Mouse (Mus musculus) MEL (cell line): ENCODE data around the gene Sdc3. TPM values are rescaled to one million over a fixed set of nuclear protein-coding genes. Genes with fewer than 3 reads are reported as not detected.

ENCODE experiments used
- DNase-seq: peaks from one replicate; pipeline ENCODE4 v3.0.0; 2011; ENCODE audit warnings: low read depth, low spot score
- H3K27ac ChIP-seq: 2 replicates; pipeline ENCODE4 v1.5.1; 2012; ENCODE audit warnings: low read depth, mild to moderate bottlenecking, control low read depth, low read length, moderate library complexity; ENCODE audit not compliant: control insufficient read depth
- H3K27me3 ChIP-seq, 2 experiments: fragments of 150-350 bp in 1 of 2; sonication (generic) in 1 of 2; 2 replicates each; pipeline ENCODE4 v1.6.1; 2012; ENCODE audit warnings: low read length in 2 of 2, mild to moderate bottlenecking in 2 of 2, improper control_type of control experiment in 1 of 2, moderate library complexity in 1 of 2; ENCODE audit not compliant: insufficient read depth in 2 of 2, control insufficient read depth in 1 of 2
- H3K36me3 ChIP-seq, 2 experiments: 2 replicates each; pipeline ENCODE4 v1.6.1; 2012 to 2014; ENCODE audit warnings: low read length in 2 of 2, improper control_type of control experiment in 1 of 2, inconsistent platforms in 1 of 2, mild to moderate bottlenecking in 1 of 2; ENCODE audit not compliant: insufficient read depth in 2 of 2, control insufficient read depth in 1 of 2
- H3K4me1 ChIP-seq, 2 experiments: fragments of 150-350 bp in 1 of 2; sonication (generic) in 1 of 2; 2 replicates each; pipeline ENCODE4 v1.6.1; 2012; ENCODE audit warnings: low read length in 2 of 2, improper control_type of control experiment in 1 of 2, mild to moderate bottlenecking in 1 of 2; ENCODE audit not compliant: insufficient read depth in 2 of 2, control insufficient read depth in 1 of 2
- H3K4me3 ChIP-seq, 2 experiments: fragments of 150-350 bp in 1 of 2; sonication (generic) in 1 of 2; 2 replicates each; pipeline ENCODE4 v1.5.1; 2012; ENCODE audit warnings: low read depth in 2 of 2, low read length in 2 of 2, mild to moderate bottlenecking in 2 of 2, moderate library complexity in 2 of 2, control low read depth in 1 of 2, improper control_type of control experiment in 1 of 2; ENCODE audit not compliant: control insufficient read depth in 1 of 2, insufficient read depth in 1 of 2
- H3K79me2 ChIP-seq: 2 replicates; pipeline ENCODE4 v1.6.1; 2012; ENCODE audit warnings: mild to moderate bottlenecking, low read length, moderate library complexity; ENCODE audit not compliant: control insufficient read depth, poor library complexity, insufficient read depth
- H3K9ac ChIP-seq: 2 replicates; pipeline ENCODE4 v1.6.1; 2012; ENCODE audit warnings: low read depth, mild to moderate bottlenecking, control low read depth, low read length, moderate library complexity; ENCODE audit not compliant: control insufficient read depth, poor library complexity, severe bottlenecking
- H3K9me3 ChIP-seq: fragments of 150-350 bp; sonication (generic); replicated peaks from 2 replicates; pipeline ENCODE4 v1.6.1; 2012; ENCODE audit warnings: mild to moderate bottlenecking, low read length, improper control_type of control experiment, moderate library complexity; ENCODE audit not compliant: insufficient read depth
- BHLHE40 ChIP-seq: IDR thresholded peaks from 2 replicates; pipeline ENCODE4 v1.6.1; 2012; ENCODE audit warnings: low read depth, mild to moderate bottlenecking, inconsistent platforms, low read length, improper control_type of control experiment, borderline replicate concordance
- ETS1 ChIP-seq: IDR thresholded peaks from 2 replicates; pipeline ENCODE4 v1.6.1; 2012; ENCODE audit warnings: low read depth, mild to moderate bottlenecking, inconsistent platforms, low read length, improper control_type of control experiment, moderate library complexity
- GATA1 ChIP-seq: IDR thresholded peaks from 2 replicates; pipeline ENCODE4 v1.6.1; 2011; ENCODE audit warnings: low read depth, low read length, improper control_type of control experiment
- JUND ChIP-seq: IDR thresholded peaks from 2 replicates; pipeline ENCODE4 v1.6.1; 2011; ENCODE audit warnings: low read depth, mild to moderate bottlenecking, improper control_type of control experiment, low read length
- KAT2A ChIP-seq: conservative IDR thresholded peaks from 2 replicates; pipeline ENCODE4 v1.6.1; 2012; ENCODE audit warnings: low read depth, low read length, improper control_type of control experiment, inconsistent platforms
- MAFK ChIP-seq: IDR thresholded peaks from 2 replicates; pipeline ENCODE4 v1.6.1; 2011; ENCODE audit warnings: low read depth, mild to moderate bottlenecking, low read length, improper control_type of control experiment, borderline replicate concordance
- MAX ChIP-seq: IDR thresholded peaks from 2 replicates; pipeline ENCODE4 v1.6.1; 2011; ENCODE audit warnings: low read length, improper control_type of control experiment
- MYB ChIP-seq: IDR thresholded peaks from 2 replicates; pipeline ENCODE4 v1.6.1; 2011; ENCODE audit warnings: mild to moderate bottlenecking, low read depth, low read length, improper control_type of control experiment
- RAD21 ChIP-seq: IDR thresholded peaks from 2 replicates; pipeline ENCODE4 v1.6.1; 2011; ENCODE audit warnings: mild to moderate bottlenecking, low read depth, low read length, improper control_type of control experiment
- RCOR1 ChIP-seq: IDR thresholded peaks from 2 replicates; pipeline ENCODE4 v1.6.1; 2012; ENCODE audit warnings: low read depth, mild to moderate bottlenecking, inconsistent platforms, low read length, improper control_type of control experiment
- SMC3 ChIP-seq: IDR thresholded peaks from 2 replicates; pipeline ENCODE4 v1.6.1; 2011; ENCODE audit warnings: low read depth, low read length, improper control_type of control experiment
- TCF12 ChIP-seq: IDR thresholded peaks from 2 replicates; pipeline ENCODE4 v1.6.1; 2014; ENCODE audit warnings: low read depth, mild to moderate bottlenecking, inconsistent platforms, low read length, improper control_type of control experiment, moderate library complexity
- UBTF ChIP-seq: IDR thresholded peaks from 2 replicates; pipeline ENCODE4 v1.6.1; 2012; ENCODE audit warnings: low read depth, mild to moderate bottlenecking, inconsistent platforms, low read length, improper control_type of control experiment, moderate library complexity, borderline replicate concordance; ENCODE audit not compliant: insufficient read depth
- USF1 ChIP-seq: IDR thresholded peaks from 2 replicates; pipeline ENCODE4 v1.6.1; 2014; ENCODE audit warnings: low read depth, mild to moderate bottlenecking, inconsistent platforms, low read length, improper control_type of control experiment, moderate library complexity
- USF2 ChIP-seq, 2 experiments: IDR thresholded peaks; 2 replicates each; pipeline ENCODE4 v1.6.1; 2011 to 2012; ENCODE audit warnings: improper control_type of control experiment in 2 of 2, low read length in 2 of 2, borderline replicate concordance in 1 of 2, inconsistent platforms in 1 of 2, low read depth in 1 of 2, mild to moderate bottlenecking in 1 of 2; ENCODE audit not compliant: insufficient read depth in 1 of 2
- ZC3H11A ChIP-seq: IDR thresholded peaks from 2 replicates; pipeline ENCODE4 v1.6.1; 2012; ENCODE audit warnings: low read depth, mild to moderate bottlenecking, inconsistent platforms, low read length, improper control_type of control experiment
- ZKSCAN1 ChIP-seq: IDR thresholded peaks from 2 replicates; pipeline ENCODE4 v1.6.1; 2012; ENCODE audit warnings: low read depth, mild to moderate bottlenecking, inconsistent platforms, low read length, improper control_type of control experiment, moderate library complexity
- ZNF384 ChIP-seq: IDR thresholded peaks from 2 replicates; pipeline ENCODE4 v1.6.1; 2012; ENCODE audit warnings: low read depth, mild to moderate bottlenecking, inconsistent platforms, low read length, improper control_type of control experiment
- polyA plus RNA-seq, 2 experiments: library from polyadenylated mRNA; stranded (reverse) in 1 of 2; unstranded in 1 of 2; fragments of >175 nt in 1 of 2; fragments of >200 nt in 1 of 2; gene quantifications; 2 replicates each; pipeline versions ENCODE4 v1.2.1 to v1.2.4; 2012; ENCODE audit warnings: low replicate concordance in 2 of 2, low read depth in 1 of 2; ENCODE audit not compliant: insufficient read length in 2 of 2, insufficient read depth in 1 of 2, missing spikeins in 1 of 2
- total RNA-seq: library from RNA; depleted of rRNA; stranded (reverse); fragments of 300-350 nt; gene quantifications from 2 replicates; pipeline ENCODE4 v1.2.3, GENCODE M21; 2012; rRNA removed

Gene Sdc3
- 0.46 and 0.62 TPM in 2 replicates for total RNA-seq
- 1 to 10 TPM in 1 of 2 experiments, not detected in 1; 6.7 TPM for polyA plus RNA-seq

DNA sequence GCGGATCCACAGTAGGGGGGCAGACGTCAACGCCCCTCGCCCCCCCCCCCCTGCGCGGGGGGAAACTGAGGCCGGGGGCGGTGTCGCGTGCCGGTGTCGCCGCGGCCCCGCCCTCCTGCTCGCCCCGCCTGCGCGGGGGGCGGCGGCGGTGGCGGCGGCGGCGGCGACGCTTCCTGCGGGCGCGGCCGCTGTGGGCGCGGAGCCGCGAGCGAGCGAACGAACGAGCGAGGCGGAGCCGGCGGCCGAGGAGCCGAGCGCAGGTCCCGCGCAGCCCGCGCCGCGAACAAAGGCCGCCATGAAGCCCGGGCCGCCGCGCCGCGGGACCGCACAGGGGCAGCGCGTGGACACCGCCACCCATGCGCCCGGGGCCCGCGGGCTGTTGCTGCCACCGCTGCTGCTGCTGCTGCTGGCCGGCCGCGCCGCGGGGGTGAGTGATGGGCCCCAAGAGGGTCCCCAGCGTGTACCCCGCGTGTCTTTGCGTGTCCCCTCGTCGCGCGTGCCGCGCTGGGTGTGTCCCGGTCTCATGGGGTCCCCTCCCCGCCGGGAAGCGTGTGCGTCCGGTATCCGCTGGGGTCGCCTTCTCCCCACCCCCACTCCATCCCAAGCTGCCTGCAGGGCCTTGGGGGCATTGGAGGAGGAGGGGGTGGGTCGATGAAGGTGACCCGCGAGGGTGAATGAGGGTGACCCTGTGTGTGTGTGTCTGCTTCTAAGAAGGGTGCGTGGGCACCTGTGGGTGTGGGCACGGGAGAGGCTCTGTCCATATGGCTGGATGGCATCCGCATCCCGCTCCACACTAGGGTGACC is at the start of gene Sdc3:
Gene Sdc3 (plus strand): TSS at position 162 of the 804 bp plus-strand sequence.
- no peak within 1 kb of the TSS for H3K27ac ChIP-seq
- H3K9ac ChIP-seq: peak within 1 kb of the TSS; percentile 56
- TF ChIP-seq ZC3H11A: no peak
- peak; percentile 30; the same call in 1 of the 2 replicates for TF ChIP-seq BHLHE40
- no peak for TF ChIP-seq ZKSCAN1
- no peak for TF ChIP-seq MYB
- TF ChIP-seq KAT2A: no peak
- peak; percentile 22 for DNase-seq
- peak within 1 kb of the TSS; percentile 38 to 61 for H3K4me3 ChIP-seq
- H3K79me2 ChIP-seq: no peaks in the 10 kb centered on the region
- no peaks in the 10 kb centered on the region for H3K4me1 ChIP-seq
- no peaks in the 10 kb centered on the region for H3K9me3 ChIP-seq
- H3K36me3 ChIP-seq: no peaks in the 10 kb centered on the region
- H3K27me3 ChIP-seq: peaks cover 0 to 6% of the 10 kb centered on the region in 2 experiments; a peak in 2 of 4 replicates

DNA sequence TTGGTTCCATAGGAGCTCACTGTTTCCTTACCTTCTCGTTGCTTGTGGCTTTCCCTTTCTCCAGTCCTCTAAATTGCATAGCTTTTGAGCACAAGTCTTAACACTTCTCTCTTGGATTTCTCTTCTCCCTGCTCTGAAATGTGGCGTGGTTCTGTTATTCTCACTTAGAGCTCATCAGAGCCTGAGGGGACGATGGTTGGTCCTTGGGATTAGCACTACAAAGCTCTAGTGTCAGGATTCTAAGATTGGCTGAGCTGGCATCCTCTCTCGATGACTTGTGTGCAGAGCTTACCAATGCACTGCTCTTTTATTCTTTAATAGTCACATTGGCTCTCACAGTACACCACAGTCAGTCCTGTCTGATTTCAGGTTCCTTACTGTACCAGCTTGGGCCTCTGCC is 48.3 kb upstream of the Sdc3 start:
- H3K9ac ChIP-seq: no peak overlapping the region
- no peaks in the 10 kb centered on the region for H3K4me1 ChIP-seq
- H3K36me3 ChIP-seq: peaks cover 0 to 69% of the 10 kb centered on the region in 2 experiments; a peak in 2 of 4 replicates
- no peak overlapping the region for H3K4me3 ChIP-seq
- H3K27me3 ChIP-seq: no peaks in the 10 kb centered on the region
- H3K79me2 ChIP-seq: peaks cover 5% of the 10 kb centered on the region; the same call in 1 of the 2 replicates
- TF ChIP-seq USF2 (IDR thresholded peaks at IDR 0.05; ENCODE audit: borderline replicate concordance in 1 of 2, insufficient read depth in 1 of 2, low read depth in 1 of 2, low read length in 2 of 2) (no peak), ZC3H11A (no peak)
- no peak overlapping the region for H3K27ac ChIP-seq
- DNase-seq: no peak
- H3K9me3 ChIP-seq: no peaks in the 10 kb centered on the region

DNA sequence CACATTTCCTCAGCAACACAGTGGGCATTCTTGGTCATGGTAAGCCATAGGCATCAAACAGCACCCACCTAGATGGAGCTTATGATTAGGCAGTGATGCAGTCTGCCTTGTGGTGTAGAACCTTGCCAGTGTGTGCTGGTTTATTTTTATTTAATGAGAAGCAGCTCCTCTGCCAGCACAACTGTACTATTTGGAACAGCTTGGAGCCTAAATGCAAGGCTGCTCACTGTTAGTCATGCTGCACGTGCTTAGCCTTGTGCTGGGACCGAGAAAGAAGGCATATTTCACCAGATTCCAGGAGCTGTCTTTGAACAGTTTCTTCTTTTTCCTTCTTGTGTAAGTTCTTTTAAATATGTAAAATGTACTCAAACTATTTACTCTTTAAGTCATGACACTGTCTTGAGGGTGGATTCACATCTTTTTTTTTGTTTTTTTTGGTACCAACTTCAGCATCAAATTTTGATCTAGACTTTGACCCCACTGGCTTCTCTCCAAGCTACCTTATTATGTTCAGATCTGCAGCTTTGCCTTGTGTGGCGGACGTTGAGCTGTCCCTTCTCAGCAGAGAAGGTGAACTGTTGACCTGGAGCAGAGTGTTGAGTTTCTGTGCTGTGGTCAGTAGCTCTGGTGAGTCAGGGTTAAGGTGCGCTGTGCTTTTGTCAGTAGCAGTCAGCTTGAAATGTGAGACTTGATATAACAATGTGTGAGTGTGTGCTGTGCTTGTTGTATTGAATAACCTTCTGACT is 46.6 kb upstream of the Sdc3 start:
- no peak for TF ChIP-seq ZNF384
- TF ChIP-seq KAT2A: no peak
- TF ChIP-seq USF2 (IDR thresholded peaks at IDR 0.05; ENCODE audit: borderline replicate concordance in 1 of 2, insufficient read depth in 1 of 2, low read depth in 1 of 2, low read length in 2 of 2): no peak
- TF ChIP-seq ETS1: no peak
- TF ChIP-seq MYB: no peak
- no peak for TF ChIP-seq MAX
- TF ChIP-seq USF1: no peak
- no peak for TF ChIP-seq RCOR1
- TF ChIP-seq UBTF: no peak
- no peak for TF ChIP-seq MAFK
- no peak for TF ChIP-seq TCF12
- TF ChIP-seq GATA1: no peak
- TF ChIP-seq JUND: no peak
- TF ChIP-seq RAD21: no peak
- TF ChIP-seq SMC3: no peak
- Histone ChIP-seq H3K27me3 (no peaks in the 10 kb centered on the region), H3K79me2 (no peaks in the 10 kb centered on the region), H3K9me3 (no peaks in the 10 kb centered on the region), H3K4me3 (no peak overlapping the region), H3K4me1 (no peaks in the 10 kb centered on the region), H3K9ac (no peak overlapping the region), H3K27ac (no peak overlapping the region), H3K36me3 (peaks cover 0 to 71% of the 10 kb centered on the region in 2 experiments; a peak in 2 of 4 replicates)
- no peak for DNase-seq
